Mouse (Mus musculus) embryonic fibroblast, embryonic 13.5 days (primary cell): Measurements from ENCODE around the gene Psg20.

Experiments
- CTCF ChIP-seq: IDR thresholded peaks from 2 replicates; pipeline ENCODE4 v1.5.1; 2011; ENCODE audit warnings: mild to moderate bottlenecking, control low read depth, low read length, moderate library complexity, borderline replicate concordance; ENCODE audit not compliant: insufficient read depth
- POLR2A ChIP-seq: IDR thresholded peaks from 2 replicates; pipeline ENCODE4 v1.6.1; 2011; ENCODE audit warnings: low read depth, mild to moderate bottlenecking, control low read depth, low read length, moderate library complexity

DNA sequence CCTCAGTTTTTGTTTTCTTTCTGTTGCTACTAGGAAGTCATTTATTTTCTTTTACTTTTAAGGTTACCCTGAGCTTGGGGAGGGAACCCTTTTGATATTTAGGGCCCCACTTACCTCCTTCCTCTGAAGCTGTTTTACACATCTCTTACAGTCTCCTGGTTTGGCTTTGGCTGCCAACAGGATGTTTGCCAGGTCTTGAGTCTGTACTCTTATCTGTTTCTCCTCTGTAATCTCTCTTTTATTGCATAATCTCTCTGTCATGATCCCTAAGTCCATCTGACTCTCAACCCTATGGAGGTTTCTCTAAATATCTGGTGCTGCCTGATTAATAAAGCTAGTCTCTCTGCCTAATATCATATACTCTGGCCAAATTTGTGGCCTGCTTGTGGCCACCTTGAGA is 47.1 kb upstream of the Psg20 start:
- no peak for TF ChIP-seq CTCF
- TF ChIP-seq POLR2A = no peak
